Mouse (Mus musculus) Patski (cell line): ENCODE measurements around the gene Tmem252. TPM values are rescaled to one million over a fixed set of nuclear protein-coding genes. Genes with fewer than 3 reads are reported as not detected.

Source experiments
- ATAC-seq: fragments of 100-300 bp; one replicate; pipeline ENCODE4 v1.8.0; 2021
- CTCF ChIA-PET: fragments of 350-600 bp; sonication (Branson Sonifier 250); formaldehyde crosslinking; loops from one replicate; lab custom pipeline; 2022; ENCODE audit warnings: inconsistent platforms; lab: Charles Lee
- POLR2A ChIA-PET: fragments of 350-600 bp; sonication (Branson Sonifier 250); formaldehyde crosslinking; loops from one replicate; lab custom pipeline; 2022; ENCODE audit warnings: antibody characterized with exemption, inconsistent platforms; lab: Charles Lee
- DNase-seq: peaks from one replicate; pipeline ENCODE4 v3.0.0-alpha.2; 2011; ENCODE audit warnings: low read depth, low spot score
- H3K27me3 ChIP-seq: fragments of 371-371 bp; one replicate; pipeline ENCODE4 v1.5.1; 2021
- CTCF ChIP-seq: fragments of 100-300 bp; IDR thresholded peaks from one replicate; pipeline ENCODE4 v1.5.1; 2021
- in situ Hi-C: fragments of 300-500 bp; cut with MboI; formaldehyde crosslinking; loops from 3 replicates; pipeline ENCODE4 v1.11.1; 2018; ENCODE audit warnings: low pct_unique_long_range_greater_than_20kb, mixed read lengths
- polyA plus RNA-seq: library from polyadenylated mRNA; unstranded; gene quantifications from one replicate; pipeline ENCODE4 v1.2.3, GENCODE M21; 2021

The Tmem252 gene
- polyA plus RNA-seq, 1 experiment from 2014 or later = 7.2 TPM

GRCm38 (mm10) chr19:24676429-24676828 is 2.6 kb downstream of the Tmem252 start:
- in situ Hi-C loops = no loop called here
- DNase-seq = no peak
- ChIA-PET CTCF (interaction anchor here (0.6 to 2.0 kb wide), 4 partner anchors 11 to 42 kb away, joined by 3 to 5 read pairs (median 4); no protein-coding TSS in a partner anchor), POLR2A (no interaction called here)
- H3K27me3 ChIP-seq = no peaks in the 10 kb centered on the region
- no peak for TF ChIP-seq CTCF
- ATAC-seq = no peak

- DNase-seq = no peak
- no peak for TF ChIP-seq CTCF
- no peaks in the 10 kb centered on the region for H3K27me3 ChIP-seq
- in situ Hi-C loops = no loop called here
- CTCF ChIA-PET = interaction anchor here (1.4 to 1.8 kb wide), 2 partner anchors 23 to 43 kb away, joined by 3 to 5 read pairs; no protein-coding TSS in a partner anchor
- POLR2A ChIA-PET = no interaction called here
- ATAC-seq = no peak
Measured at GRCm38 (mm10) chr19:24677242-24677984, 3.6 kb downstream of the Tmem252 start.

GRCm38 (mm10) chr19:24683016-24683720 is 9.4 kb downstream of the Tmem252 start:
- POLR2A ChIA-PET = interaction anchor here (0.7 kb wide), 1 partner anchor 40 kb away, joined by 3 read pairs; no protein-coding TSS in a partner anchor
- ATAC-seq = no peak
- H3K27me3 ChIP-seq = no peaks in the 10 kb centered on the region
- DNase-seq = no peak
- CTCF ChIA-PET = interaction anchor here (1.5 kb wide), 1 partner anchor 41 kb away, joined by 3 read pairs; no protein-coding TSS in a partner anchor
- TF ChIP-seq CTCF = no peak
- in situ Hi-C loops = no loop called here

DNA sequence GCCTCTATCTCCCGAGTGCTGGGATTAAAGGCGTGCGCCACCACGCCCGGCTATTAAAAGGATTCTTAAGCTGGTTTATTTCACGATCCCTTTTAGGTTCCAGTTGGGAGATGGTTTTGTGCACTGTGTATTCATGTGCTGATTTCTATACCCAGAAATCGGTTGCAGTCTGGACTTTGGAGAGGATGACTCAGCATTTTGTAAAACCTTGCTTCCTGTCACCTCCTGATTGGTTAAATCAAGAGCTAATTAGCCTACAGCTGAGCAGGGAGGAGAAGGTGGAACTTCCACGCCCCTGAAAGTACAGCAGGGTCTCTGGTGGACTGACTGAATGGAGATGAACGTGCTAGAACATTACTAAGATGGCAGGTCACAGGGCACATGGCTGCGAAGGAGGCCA is 12.6 kb downstream of the Tmem252 start:
- TF ChIP-seq CTCF = no peak
- H3K27me3 ChIP-seq = no peaks in the 10 kb centered on the region
- DNase-seq = no peak
- POLR2A ChIA-PET = no interaction called here
- in situ Hi-C loops = no loop called here
- CTCF ChIA-PET = interaction anchor here (0.7 to 1.9 kb wide), 4 partner anchors 8 to 22 kb away, joined by 3 to 7 read pairs (median 4); no protein-coding TSS in a partner anchor
- ATAC-seq = no peak

DNA sequence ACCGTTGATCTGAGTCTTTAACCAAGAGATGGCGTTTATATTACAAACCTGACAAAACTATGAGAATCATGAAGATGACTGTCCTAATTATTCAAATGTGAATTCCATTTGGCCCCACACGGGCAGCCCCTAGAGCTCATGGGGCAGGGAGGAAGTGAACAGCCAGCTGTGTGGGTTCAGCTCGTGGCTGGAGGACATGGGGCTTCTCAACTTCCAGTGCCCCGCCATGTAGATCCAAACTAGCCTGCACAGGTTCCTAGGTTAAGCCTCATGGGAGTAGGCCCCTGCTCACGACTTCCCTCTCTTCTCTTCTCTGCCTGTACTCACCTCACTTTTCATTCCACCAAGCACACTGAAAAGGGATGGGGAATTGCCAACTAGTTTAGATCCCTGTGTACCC is 14.5 kb downstream of the Tmem252 start:
- ChIA-PET CTCF (no interaction called here), POLR2A (no interaction called here)
- no peak for DNase-seq
- in situ Hi-C loops = no loop called here
- TF ChIP-seq CTCF = no peak
- H3K27me3 ChIP-seq = no peaks in the 10 kb centered on the region
- no peak for ATAC-seq

GRCm38 (mm10) chr19:24689531-24689930 is 15.7 kb downstream of the Tmem252 start:
- ChIA-PET POLR2A (no interaction called here), CTCF (no interaction called here)
- no peaks in the 10 kb centered on the region for H3K27me3 ChIP-seq
- DNase-seq = no peak
- no peak for TF ChIP-seq CTCF
- no peak for ATAC-seq
- in situ Hi-C loops = no loop called here

DNA sequence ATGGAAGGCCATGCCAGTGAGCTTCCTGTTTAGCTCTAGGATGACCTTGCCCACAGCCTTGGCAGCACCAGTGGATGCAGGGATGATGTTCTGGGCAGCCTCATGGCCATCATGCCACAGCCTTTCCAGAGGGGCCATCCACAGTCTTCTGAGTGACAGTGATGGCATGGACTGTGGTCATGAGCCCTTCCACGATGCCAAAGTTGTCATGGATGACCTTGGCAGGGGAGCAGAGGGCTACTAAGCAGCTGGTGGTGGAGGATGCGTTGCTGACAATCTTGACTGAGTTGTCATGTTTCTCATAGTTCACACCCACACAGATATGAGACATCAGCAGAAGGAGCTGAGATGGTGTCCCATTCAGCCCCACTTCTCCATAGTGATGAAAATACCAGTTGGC is 18.9 kb downstream of the Tmem252 start:
- H3K27me3 ChIP-seq = no peaks in the 10 kb centered on the region
- in situ Hi-C loops = loop anchor here (10.0 kb wide), 1 partner anchor 388 kb away; no protein-coding TSS in a partner anchor
- CTCF ChIA-PET = interaction anchor here (3.0 kb wide), 1 partner anchor 9 kb away, joined by 14 read pairs; no protein-coding TSS in a partner anchor
- POLR2A ChIA-PET = interaction anchor here (0.5 to 0.6 kb wide), 2 partner anchors 113 to 240 kb away, joined by 3 to 5 read pairs; no protein-coding TSS in a partner anchor
- no peak for TF ChIP-seq CTCF
- no peak for ATAC-seq
- DNase-seq = no peak

DNA sequence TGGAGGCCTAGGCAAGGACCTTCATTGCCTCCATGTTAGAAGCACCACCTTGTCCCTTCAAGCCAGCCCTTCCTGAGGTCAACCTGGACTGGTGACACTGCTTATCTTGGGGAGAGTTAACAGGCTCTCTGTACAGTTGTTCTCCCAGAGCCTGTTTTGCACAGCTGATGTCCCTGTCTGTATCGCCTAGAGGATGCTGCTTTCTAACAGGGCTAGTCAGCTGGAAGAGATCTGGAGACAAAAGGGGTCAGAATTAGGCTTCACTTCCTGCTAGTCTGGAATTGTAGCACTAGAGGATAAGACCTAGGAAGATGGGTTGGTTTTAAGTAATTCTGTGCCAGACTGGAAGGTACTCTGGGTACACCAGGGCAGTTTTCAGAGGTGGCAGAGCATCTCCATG is 24.1 kb downstream of the Tmem252 start:
- TF ChIP-seq CTCF = no peak
- ChIA-PET CTCF (no interaction called here), POLR2A (interaction anchor here (0.5 kb wide), 1 partner anchor 19 kb away, joined by 3 read pairs; no protein-coding TSS in a partner anchor)
- no peaks in the 10 kb centered on the region for H3K27me3 ChIP-seq
- DNase-seq = no peak
- no peak for ATAC-seq
- in situ Hi-C loops = loop anchor here (10.0 kb wide), 1 partner anchor 393 kb away; no protein-coding TSS in a partner anchor

DNA sequence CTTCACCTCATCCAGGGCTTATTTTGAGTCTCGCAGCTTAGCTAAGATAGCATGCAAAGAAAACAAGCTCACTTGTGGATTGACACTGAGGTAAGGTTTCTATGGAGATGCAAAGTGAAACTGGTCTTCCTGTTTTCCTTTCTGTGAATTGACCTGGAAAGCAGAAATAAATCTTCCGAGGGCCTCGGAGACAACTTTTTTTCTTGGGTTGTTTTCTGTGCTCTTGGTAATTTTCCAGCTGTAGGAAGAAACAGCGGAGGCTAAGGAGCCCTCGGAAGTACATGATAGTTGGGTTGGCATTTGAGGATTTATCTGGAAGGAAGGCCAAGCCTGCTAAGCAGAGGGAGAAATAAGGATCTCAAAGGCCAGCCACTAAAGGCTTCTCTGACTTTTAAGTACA is 24.8 kb downstream of the Tmem252 start:
- TF ChIP-seq CTCF = no peak
- DNase-seq (no peak), ATAC-seq (peak; percentile 42)
- in situ Hi-C loops = loop anchor here (10.0 kb wide), 1 partner anchor 394 kb away; no protein-coding TSS in a partner anchor
- no peaks in the 10 kb centered on the region for H3K27me3 ChIP-seq
- POLR2A ChIA-PET = no interaction called here
- CTCF ChIA-PET = interaction anchor here (1.2 to 1.5 kb wide), 4 partner anchors 12 to 77 kb away, joined by 3 to 7 read pairs (median 4); no protein-coding TSS in a partner anchor

DNA sequence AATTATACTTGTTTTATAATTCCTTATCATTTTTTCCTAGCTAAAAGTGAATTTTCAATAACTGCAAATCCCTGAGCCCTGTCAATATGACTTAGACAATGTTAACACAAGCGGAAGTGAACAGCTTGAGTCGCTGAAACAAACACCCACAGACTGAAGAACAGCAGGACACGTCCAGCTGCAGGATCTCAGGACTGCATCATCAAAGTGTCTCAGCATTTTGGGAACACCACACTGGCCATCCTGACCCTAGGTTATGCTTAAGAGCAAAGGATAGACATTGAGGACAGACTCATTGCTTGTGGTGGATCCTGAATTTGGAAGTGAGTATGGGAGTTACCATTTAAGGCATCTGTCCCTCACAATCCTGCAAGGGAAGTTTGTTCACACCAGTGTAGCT is 25.4 kb downstream of the Tmem252 start:
- POLR2A ChIA-PET = no interaction called here
- CTCF ChIA-PET = interaction anchor here (0.7 to 1.5 kb wide), 6 partner anchors 13 to 172 kb away, joined by 3 to 7 read pairs (median 3); no protein-coding TSS in a partner anchor
- ATAC-seq = no peak
- in situ Hi-C loops = loop anchor here (10.0 kb wide), 1 partner anchor 394 kb away; no protein-coding TSS in a partner anchor
- no peak for TF ChIP-seq CTCF
- DNase-seq = no peak
- H3K27me3 ChIP-seq = no peaks in the 10 kb centered on the region
